9 mouse cellular contexts compared by ENCODE assay signal in genomic region chr13:64128858-64129615, GRCm38 (mm10). TPM values are rescaled to one million over a fixed set of nuclear protein-coding genes. Genes with fewer than 3 reads are reported as not detected.
DNase-seq lines count a peak whose midpoint lies in the region; ATAC-seq and TF ChIP-seq lines count a peak whose summit lies in the region.
"Had no signal": no experiment of that assay in that cellular context is flagged by ENCODE, and none has a peak within 500 bp of the region (broad histone marks: within the 10 kb centered on the region; RNA-seq: fewer than 3 reads in every experiment).

Gene Slc35d2 (minus strand): TSS chr13:64129368.

- no peak within 1 kb of the TSS for H3K27ac ChIP-seq in forebrain, postnatal 0 days (ENCODE audit: low read depth, low read length)
- no peak within 1 kb of the TSS for H3K27ac ChIP-seq in hindbrain, embryonic 12.5 days
- peak within 1 kb of the TSS; percentile 64 for H3K27ac ChIP-seq in limb, embryonic 15.5 days
- no peak within 1 kb of the TSS for H3K27ac ChIP-seq in midbrain, embryonic 14.5 days (replicated peaks; ENCODE audit: low read depth, low read length)

- H3K4me3 ChIP-seq in forebrain, postnatal 0 days (ENCODE audit: low read depth, low read length), result peak within 1 kb of the TSS; percentile 46
- H3K4me3 ChIP-seq in hindbrain, embryonic 12.5 days, result peak within 1 kb of the TSS; percentile 55
- peak within 1 kb of the TSS; percentile 64 for H3K4me3 ChIP-seq in limb, embryonic 15.5 days
- H3K4me3 ChIP-seq in midbrain, embryonic 14.5 days (replicated peaks; ENCODE audit: low read depth, low read length), result peak within 1 kb of the TSS; percentile 43

- TF ChIP-seq CTCF in forebrain, postnatal 0 days (IDR thresholded peaks at IDR 0.05; ENCODE audit: low read depth), result no peak

- no peaks in the 10 kb centered on the region for H3K36me3 ChIP-seq in forebrain, postnatal 0 days (ENCODE audit: insufficient read depth)
- no peaks in the 10 kb centered on the region for H3K36me3 ChIP-seq in hindbrain, embryonic 12.5 days
- peaks cover 6% of the 10 kb centered on the region for H3K36me3 ChIP-seq in limb, embryonic 15.5 days
- no peaks in the 10 kb centered on the region for H3K36me3 ChIP-seq in midbrain, embryonic 14.5 days (ENCODE audit: control insufficient read depth, insufficient read depth, low read length)

- H3K4me2 ChIP-seq in forebrain, postnatal 0 days (ENCODE audit: low read depth), result peak within 1 kb of the TSS; percentile 84
- peak within 1 kb of the TSS; percentile 88 for H3K4me2 ChIP-seq in hindbrain, embryonic 12.5 days (replicated peaks)
- H3K4me2 ChIP-seq in limb, embryonic 15.5 days, result peak within 1 kb of the TSS; percentile 79
- H3K4me2 ChIP-seq in midbrain, embryonic 14.5 days (ENCODE audit: low read length), result peak within 1 kb of the TSS; percentile 85

- 11% methylated on average over 39 of the region's 44 CpGs for WGBS in forebrain, postnatal 0 days
- WGBS in hindbrain, embryonic 12.5 days, result 12% methylated on average over 32 of the region's 44 CpGs
- 7% methylated on average over 42 of the region's 44 CpGs for WGBS in limb, embryonic 15.5 days
- WGBS in midbrain, embryonic 14.5 days, result 11% methylated on average over 44 of the region's 44 CpGs

- H3K27me3 ChIP-seq in forebrain, postnatal 0 days (ENCODE audit: insufficient read depth, low read length), result no peaks in the 10 kb centered on the region
- no peaks in the 10 kb centered on the region for H3K27me3 ChIP-seq in hindbrain, embryonic 12.5 days
- no peaks in the 10 kb centered on the region for H3K27me3 ChIP-seq in limb, embryonic 15.5 days
- H3K27me3 ChIP-seq in midbrain, embryonic 14.5 days (ENCODE audit: control insufficient read depth, insufficient read depth, low read length), result no peaks in the 10 kb centered on the region; the same call in 1 of the 2 replicates

- peak within 1 kb of the TSS; percentile 50 for H3K9ac ChIP-seq in forebrain, postnatal 0 days
- H3K9ac ChIP-seq in hindbrain, embryonic 12.5 days, result peak within 1 kb of the TSS; percentile 67
- H3K9ac ChIP-seq in limb, embryonic 15.5 days, result peak within 1 kb of the TSS; percentile 61
- peak within 1 kb of the TSS; percentile 53; the same call in 1 of the 2 replicates for H3K9ac ChIP-seq in midbrain, embryonic 14.5 days (replicated peaks; ENCODE audit: low read length)

- ATAC-seq in forebrain, postnatal 0 days, result peak; percentile 66
- peak; percentile 71 for ATAC-seq in hindbrain, embryonic 12.5 days (ENCODE audit: low FRiP score)
- peak; percentile 84; the same call in 1 of the 2 replicates for ATAC-seq in limb, embryonic 15.5 days (ENCODE audit: insufficient number of reproducible peaks, low FRiP score, low TSS enrichment, low read depth)
- peak; percentile 68 for ATAC-seq in midbrain, embryonic 14.5 days (ENCODE audit: low FRiP score, low TSS enrichment)

- DNase-seq in cerebellum, adult 18-20 months, result peak; percentile 24 to 33
- no peak for DNase-seq in cerebellum, adult 11 months
- peak; percentile 89 for DNase-seq in adrenal gland, postnatal 14 days
- no peak for DNase-seq in forebrain, postnatal 0 days
- peak; percentile 32 for DNase-seq in midbrain, embryonic 14.5 days
- DNase-seq in spleen, postnatal 4 days (ENCODE audit: low spot score in 2 of 2), result peak; percentile 62 to 80

- no peaks in the 10 kb centered on the region for H3K9me3 ChIP-seq in forebrain, postnatal 0 days (ENCODE audit: low read length)
- 0 out of 2 replicates have a peak, but pooled peaks cover under 1% of the 10 kb centered on the region for H3K9me3 ChIP-seq in hindbrain, embryonic 12.5 days (replicated peaks)
- no peaks in the 10 kb centered on the region for H3K9me3 ChIP-seq in limb, embryonic 15.5 days
- no peaks in the 10 kb centered on the region for H3K9me3 ChIP-seq in midbrain, embryonic 14.5 days (ENCODE audit: control insufficient read depth, low read length)
- H3K9me3 ChIP-seq: G1E had no signal

- H3K4me1 ChIP-seq in forebrain, postnatal 0 days (ENCODE audit: insufficient read depth), result no peaks in the 10 kb centered on the region
- 0 out of 2 replicates have a peak, but pooled peaks cover 6% of the 10 kb centered on the region for H3K4me1 ChIP-seq in hindbrain, embryonic 12.5 days
- H3K4me1 ChIP-seq in limb, embryonic 15.5 days, result peaks cover 3% of the 10 kb centered on the region; the same call in 1 of the 2 replicates
- H3K4me1 ChIP-seq in midbrain, embryonic 14.5 days (ENCODE audit: control insufficient read depth, insufficient read depth, low read length), result peaks cover 4% of the 10 kb centered on the region

RNA-seq across cellular contexts. Expression of gene Slc35d2, which starts in this region (rescaled TPM):
- 8.6 and 9.2 TPM in 2 replicates for total RNA-seq in adrenal gland, postnatal 14 days (2021)
- 1.4 and 2.6 TPM in 2 replicates for total RNA-seq in forebrain, postnatal 0 days (2014; rRNA removed)
- polyA plus RNA-seq in forebrain, postnatal 0 days (2015; fragmentation: Nextera tagmentation; extraction: Ambion mirVana), result 1.0 and 1.5 TPM in 2 replicates
- polyA plus RNA-seq in hindbrain, embryonic 12.5 days (2016; fragmentation: Nextera tagmentation; extraction: Ambion mirVana), result 4.7 and 5.9 TPM in 2 replicates
- 6.3 and 7.5 TPM in 2 replicates for polyA plus RNA-seq in limb, embryonic 15.5 days (2015; fragmentation: Nextera tagmentation; extraction: Ambion mirVana)
- 1.4 and 1.8 TPM in 2 replicates for polyA plus RNA-seq in midbrain, embryonic 14.5 days (2014; fragmentation: Nextera tagmentation; extraction: Ambion mirVana)
- polyA plus RNA-seq: G1E had no signal

Comparison
In these comparisons a context has a peak if more than half of its experiments do, and no peak if none do; other contexts are left out.
1. DNase-seq: peak in cerebellum, adult 18-20 months (2 of 2), adrenal gland, postnatal 14 days (single experiment), midbrain, embryonic 14.5 days (single experiment) and spleen, postnatal 4 days (2 of 2); none in cerebellum, adult 11 months (single experiment) and forebrain, postnatal 0 days (single experiment).
2. Peak in every context shown above with its lines, with median percentiles within 50 percentile points of each other: ATAC-seq, H3K4me2 ChIP-seq, H3K4me3 ChIP-seq and H3K9ac ChIP-seq.